Mouse (Mus musculus) midbrain, embryonic 16.5 days (tissue): ENCODE results near the gene Prr12. TPM values are rescaled to one million over a fixed set of nuclear protein-coding genes. Genes with fewer than 3 reads are reported as not detected.

ENCODE experiments used
- ATAC-seq: fragments of 200-750 bp; cut with Nextera tagmentation; 2 replicates; pipeline ENCODE4 v1.8.0; 2017; ENCODE audit warnings: moderate TSS enrichment
- H3K27ac ChIP-seq: fragments of 300-500 bp; sonication (generic); 2 replicates; pipeline ENCODE4 v1.5.1; 2014; ENCODE audit warnings: mild to moderate bottlenecking, low read length, mixed read lengths
- H3K27me3 ChIP-seq: fragments of 300-500 bp; sonication (generic); 2 replicates; pipeline ENCODE4 v1.6.1; 2014; ENCODE audit warnings: low read depth, low read length, mixed read lengths; ENCODE audit not compliant: control insufficient read depth, insufficient read depth
- H3K36me3 ChIP-seq: fragments of 300-500 bp; sonication (generic); 2 replicates; pipeline ENCODE4 v1.6.1; 2014; ENCODE audit warnings: mild to moderate bottlenecking, low read length, moderate library complexity, mixed read lengths; ENCODE audit not compliant: control insufficient read depth, insufficient read depth
- H3K4me1 ChIP-seq: fragments of 300-500 bp; sonication (generic); 2 replicates; pipeline ENCODE4 v1.6.1; 2014; ENCODE audit warnings: mild to moderate bottlenecking, low read length, mixed read lengths; ENCODE audit not compliant: control insufficient read depth, insufficient read depth
- H3K4me2 ChIP-seq: fragments of 300-500 bp; sonication (generic); 2 replicates; pipeline ENCODE4 v1.6.1; 2014; ENCODE audit warnings: mild to moderate bottlenecking, low read length, mixed read lengths
- H3K4me3 ChIP-seq: fragments of 300-500 bp; sonication (generic); 2 replicates; pipeline ENCODE4 v1.5.1; 2014; ENCODE audit warnings: low read depth, mild to moderate bottlenecking, low read length, moderate library complexity, mixed read lengths
- H3K9ac ChIP-seq: fragments of 300-500 bp; sonication (generic); 2 replicates; pipeline ENCODE4 v1.6.1; 2014; ENCODE audit warnings: low read depth, low read length, mixed read lengths
- H3K9me3 ChIP-seq: fragments of 300-500 bp; sonication (generic); replicated peaks from 2 replicates; pipeline ENCODE4 v1.6.1; 2014; ENCODE audit warnings: mild to moderate bottlenecking, low read length, mixed read lengths; ENCODE audit not compliant: control insufficient read depth, poor library complexity, severe bottlenecking
- WGBS: fragments of 180-500 bp; shearing (Covaris S2); extraction: QIAGEN DNeasy Blood & Tissue Kit; methylation state at CpG from one replicate; pipeline ENCODE4 v1.1.7; 2014; 5-methylcytosine and 5-hydroxymethylcytosine counted together
- polyA plus RNA-seq: library from polyadenylated mRNA; unstranded; fragments of >200 nt; fragmentation: Nextera tagmentation; extraction: Ambion mirVana; gene quantifications from 2 replicates; pipeline ENCODE4 v1.2.1, GENCODE M21; 2015

Prr12 gene
- polyA plus RNA-seq, 1 experiment from 2014 or later, result 13.6 TPM

- no peak for ATAC-seq
- H3K4me2 ChIP-seq, result peak overlapping the region; percentile 90
- H3K4me3 ChIP-seq, result peak overlapping the region; percentile 64
- 13% methylated on average over 10 of the region's 10 CpGs for WGBS
- H3K27ac ChIP-seq, result no peak overlapping the region
- no peaks in the 10 kb centered on the region for H3K27me3 ChIP-seq
- H3K36me3 ChIP-seq, result peaks cover 9% of the 10 kb centered on the region
- H3K9me3 ChIP-seq, result no peaks in the 10 kb centered on the region
- H3K4me1 ChIP-seq, result peaks cover 19% of the 10 kb centered on the region
- H3K9ac ChIP-seq, result 0 out of 2 replicates have a peak overlapping the region, but pooled peaks have one; percentile 23
These were observed 56.0 kb downstream of the Prr12 start for GRCm38 (mm10) chr7:44996672-44997071.

- ATAC-seq, result peak; percentile 29
These were observed 65.6 kb downstream of the Prr12 start for GRCm38 (mm10) chr7:44986879-44987718.

GRCm38 (mm10) chr7:44986192-44986878 is 66.3 kb downstream of the Prr12 start, which contains the start of gene Prmt1:
Prmt1 (minus strand) TSS chr7:44986568.
- ATAC-seq, result peak; percentile 97
- no peaks in the 10 kb centered on the region for H3K9me3 ChIP-seq
- peak within 1 kb of the TSS; percentile 88 for H3K9ac ChIP-seq
- peak within 1 kb of the TSS; percentile 75 for H3K4me2 ChIP-seq
- peak within 1 kb of the TSS; percentile 94 for H3K27ac ChIP-seq
- H3K4me1 ChIP-seq, result peaks cover 34% of the 10 kb centered on the region
- peaks cover 6% of the 10 kb centered on the region for H3K36me3 ChIP-seq
- H3K27me3 ChIP-seq, result no peaks in the 10 kb centered on the region
- WGBS, result 0% methylated on average over 38 of the region's 42 CpGs
- H3K4me3 ChIP-seq, result peak within 1 kb of the TSS; percentile 76

More at GRCm38 (mm10) chr7:44986879-44987718, 65.6 kb downstream of the Prr12 start:
- H3K4me3 ChIP-seq, result peak overlapping the region; percentile 63
- H3K27ac ChIP-seq, result peak overlapping the region; percentile 91
- H3K4me1 ChIP-seq, result peaks cover 34% of the 10 kb centered on the region
- H3K4me2 ChIP-seq, result peak overlapping the region; percentile 74
- no peaks in the 10 kb centered on the region for H3K36me3 ChIP-seq
- H3K9ac ChIP-seq, result peak overlapping the region; percentile 78
- H3K9me3 ChIP-seq, result no peaks in the 10 kb centered on the region
- H3K27me3 ChIP-seq, result no peaks in the 10 kb centered on the region
- WGBS, result 1% methylated on average over 29 of the region's 29 CpGs

GRCm38 (mm10) chr7:44985595-44986191 is 67.0 kb downstream of the Prr12 start:
- Histone ChIP-seq H3K9me3 (no peaks in the 10 kb centered on the region), H3K4me1 (peaks cover 34% of the 10 kb centered on the region), H3K4me3 (peak overlapping the region; percentile 76), H3K27ac (peak overlapping the region; percentile 94), H3K4me2 (peak overlapping the region; percentile 75), H3K27me3 (no peaks in the 10 kb centered on the region), H3K36me3 (peaks cover 13% of the 10 kb centered on the region), H3K9ac (peak overlapping the region; percentile 88)
- under 1% methylated on average over 42 of the region's 45 CpGs for WGBS
- peak; percentile 1 for ATAC-seq

GRCm38 (mm10) chr7:44984833-44985164 is 67.9 kb downstream of the Prr12 start:
- 42% methylated on average over 3 of the region's 3 CpGs for WGBS
- H3K4me3 ChIP-seq, result peak overlapping the region; percentile 76
- H3K36me3 ChIP-seq, result peaks cover 18% of the 10 kb centered on the region
- peak overlapping the region; percentile 75 for H3K4me2 ChIP-seq
- H3K9me3 ChIP-seq, result no peaks in the 10 kb centered on the region
- H3K9ac ChIP-seq, result 0 out of 2 replicates have a peak overlapping the region, but pooled peaks have one; percentile 32
- H3K27ac ChIP-seq, result peak overlapping the region; percentile 19; the same call in 1 of the 2 replicates
- ATAC-seq, result no peak
- peaks cover 34% of the 10 kb centered on the region for H3K4me1 ChIP-seq
- H3K27me3 ChIP-seq, result no peaks in the 10 kb centered on the region

- peaks cover 33% of the 10 kb centered on the region for H3K4me1 ChIP-seq
- peak overlapping the region; percentile 75 for H3K4me2 ChIP-seq
- H3K27ac ChIP-seq, result peak overlapping the region; percentile 19; the same call in 1 of the 2 replicates
These were observed 68.5 kb downstream of the Prr12 start for GRCm38 (mm10) chr7:44983944-44984832.

GRCm38 (mm10) chr7:44983085-44983484 is 69.6 kb downstream of the Prr12 start:
- no peak overlapping the region for H3K27ac ChIP-seq
- H3K4me1 ChIP-seq, result peaks cover 26% of the 10 kb centered on the region
- no peaks in the 10 kb centered on the region for H3K9me3 ChIP-seq
- no peak for ATAC-seq
- no peak overlapping the region for H3K4me2 ChIP-seq
- H3K9ac ChIP-seq, result no peak overlapping the region
- 29% methylated on average over 6 of the region's 6 CpGs for WGBS
- H3K27me3 ChIP-seq, result no peaks in the 10 kb centered on the region
- H3K4me3 ChIP-seq, result no peak overlapping the region
- peaks cover 29% of the 10 kb centered on the region for H3K36me3 ChIP-seq

More at GRCm38 (mm10) chr7:44983944-44984832, 68.5 kb downstream of the Prr12 start:
- ATAC-seq, result no peak
- H3K4me3 ChIP-seq, result peak overlapping the region; percentile 76
- 54% methylated on average over 7 of the region's 7 CpGs for WGBS
- no peaks in the 10 kb centered on the region for H3K27me3 ChIP-seq
- peaks cover 20% of the 10 kb centered on the region for H3K36me3 ChIP-seq
- H3K9me3 ChIP-seq, result no peaks in the 10 kb centered on the region
- 0 out of 2 replicates have a peak overlapping the region, but pooled peaks have one; percentile 32 for H3K9ac ChIP-seq

GRCm38 (mm10) chr7:44981539-44981938 is 71.1 kb downstream of the Prr12 start:
- H3K4me1 ChIP-seq, result peaks cover 20% of the 10 kb centered on the region
- no peaks in the 10 kb centered on the region for H3K9me3 ChIP-seq
- no peak for ATAC-seq
- no peak overlapping the region for H3K9ac ChIP-seq
- peaks cover 42% of the 10 kb centered on the region for H3K36me3 ChIP-seq
- no peak overlapping the region for H3K4me2 ChIP-seq
- no peak overlapping the region for H3K4me3 ChIP-seq
- no peaks in the 10 kb centered on the region for H3K27me3 ChIP-seq
- H3K27ac ChIP-seq, result no peak overlapping the region
- 95% methylated on average over 8 of the region's 8 CpGs for WGBS
